Mouse (Mus musculus): ENCODE measurements at regions not wholly inside any gene's neighbourhood (a gene's known extent, or its start where the extent isn't known, plus 50 kb on each side); places are given as distances from the start of the nearest gene placed in this dataset.

DNA sequence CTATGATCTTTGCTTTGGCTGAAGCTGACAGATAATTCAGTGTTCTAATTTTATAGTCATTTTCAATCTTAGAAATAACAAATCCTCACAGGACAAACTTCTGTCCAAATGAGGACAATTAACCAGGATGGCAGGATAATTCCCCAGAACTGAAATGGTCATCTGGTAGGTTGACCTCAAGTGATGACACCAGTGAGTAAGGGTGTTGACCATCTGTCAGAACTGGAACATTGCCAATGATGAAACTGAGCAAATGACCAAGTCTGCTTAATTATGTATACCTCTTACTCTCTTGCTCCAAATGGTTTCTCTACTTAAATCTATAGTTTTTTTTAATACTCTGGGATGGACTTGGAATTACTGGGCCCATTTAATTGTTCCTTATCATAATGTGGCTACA lies 1336.9 kb upstream of the Tenm3 start:
- no peak for DNase-seq (ENCODE audit: extremely low spot score in 1 of 2, low spot score in 1 of 2)

DNA sequence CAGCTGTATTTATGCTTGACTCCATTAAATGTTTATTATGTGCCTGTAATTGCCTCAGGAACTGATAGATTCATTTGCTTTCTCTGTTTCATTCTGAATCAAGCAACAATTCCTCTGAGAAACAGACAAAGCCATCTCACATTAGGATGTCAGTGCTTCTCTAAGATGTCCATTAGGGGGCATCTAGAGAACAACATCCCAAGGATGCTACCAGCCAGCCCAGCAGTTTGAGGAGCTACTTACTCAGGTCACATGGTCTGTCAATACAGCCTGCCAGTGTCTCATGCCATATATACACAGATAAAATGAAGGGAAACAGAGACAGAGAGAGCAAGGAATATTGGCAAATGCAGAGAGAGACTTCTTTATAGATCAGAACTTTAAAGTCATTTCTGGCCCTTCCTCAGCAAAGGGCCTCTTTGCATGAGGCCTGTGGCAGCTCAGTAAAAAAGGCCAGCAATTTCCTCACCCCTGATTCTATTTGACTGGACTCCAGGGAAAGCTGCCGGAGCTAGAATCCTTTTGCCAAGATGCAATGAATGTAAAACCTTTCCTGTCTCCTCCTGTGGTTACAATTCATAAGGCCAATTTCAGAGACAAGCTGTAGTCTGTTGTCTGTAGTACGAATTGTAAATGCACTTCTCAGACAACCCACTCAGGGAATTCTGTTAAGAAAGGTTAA lies 1321.2 kb upstream of the Tenm3 start:
- no peak for DNase-seq (ENCODE audit: extremely low spot score in 1 of 2, low spot score in 1 of 2)

DNA sequence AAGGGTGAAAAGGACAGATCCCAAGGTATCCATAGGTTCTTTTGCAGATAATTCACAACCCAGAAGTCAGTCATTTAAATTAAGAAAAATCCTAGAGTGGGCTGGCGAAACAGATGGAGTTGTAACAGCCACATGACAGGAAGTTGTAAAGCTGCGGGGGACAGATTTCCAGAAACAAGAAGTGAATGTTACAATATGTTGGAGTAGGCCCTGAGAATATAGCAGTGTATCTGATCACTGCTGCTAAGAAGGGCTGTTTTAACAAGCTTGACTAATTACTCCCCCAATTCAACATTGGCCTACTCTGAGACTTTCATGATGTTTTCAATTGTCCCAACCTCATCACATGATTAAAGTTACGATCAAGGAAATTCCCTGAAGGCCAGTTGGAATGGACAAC lies 1317.3 kb upstream of the Tenm3 start:
- peak in 1 of 2 experiments; percentile 9 for DNase-seq (ENCODE audit: extremely low spot score in 1 of 2, low spot score in 1 of 2)

DNA sequence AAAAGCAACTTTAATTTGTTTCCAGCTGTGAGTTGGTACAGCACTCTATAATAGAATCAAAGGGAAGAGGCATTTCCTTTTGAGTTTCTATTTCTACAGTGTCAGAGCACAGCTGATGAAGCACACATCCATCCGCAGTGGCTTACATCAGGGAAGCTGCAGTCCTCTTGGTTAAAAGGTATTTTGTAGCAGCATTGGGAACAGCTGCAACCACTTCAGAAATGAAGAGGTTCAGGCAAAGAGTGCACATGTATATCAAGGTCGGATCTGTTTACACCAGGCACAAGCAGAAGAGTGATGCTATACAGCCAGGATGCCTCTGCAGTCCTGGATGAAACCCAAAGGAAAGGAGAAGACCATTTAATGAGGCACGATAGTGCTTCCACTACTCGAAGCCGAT lies 1316.6 kb upstream of the Tenm3 start:
- no peak for DNase-seq (ENCODE audit: extremely low spot score in 1 of 2, low spot score in 1 of 2)

DNA sequence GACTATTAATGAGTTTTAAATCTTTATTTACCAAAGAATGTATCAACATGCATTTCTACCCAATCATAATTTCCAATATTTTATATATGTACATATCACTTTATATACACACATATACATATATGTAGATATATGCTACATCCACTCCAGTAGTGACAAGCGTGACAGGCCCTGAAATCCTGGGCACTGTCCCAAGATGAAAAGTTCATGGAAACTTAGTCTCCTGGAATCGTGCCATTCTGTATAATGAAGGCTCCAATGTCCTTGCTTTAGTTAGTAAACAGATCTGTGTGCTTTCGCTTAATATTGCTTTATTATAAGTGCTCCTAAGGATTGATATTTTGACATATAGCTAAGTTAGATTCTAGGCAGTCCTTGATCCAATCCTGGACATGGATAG lies 1296.1 kb upstream of the Tenm3 start:
- no peak for DNase-seq (ENCODE audit: extremely low spot score in 1 of 2, low spot score in 1 of 2)

- DNase-seq (ENCODE audit: extremely low spot score in 1 of 2, low spot score in 1 of 2) = peak in 1 of 2 experiments; percentile 27
These were observed 1276.3 kb upstream of the Tenm3 start for GRCm38 (mm10) chr8:50120041-50120440.

DNA sequence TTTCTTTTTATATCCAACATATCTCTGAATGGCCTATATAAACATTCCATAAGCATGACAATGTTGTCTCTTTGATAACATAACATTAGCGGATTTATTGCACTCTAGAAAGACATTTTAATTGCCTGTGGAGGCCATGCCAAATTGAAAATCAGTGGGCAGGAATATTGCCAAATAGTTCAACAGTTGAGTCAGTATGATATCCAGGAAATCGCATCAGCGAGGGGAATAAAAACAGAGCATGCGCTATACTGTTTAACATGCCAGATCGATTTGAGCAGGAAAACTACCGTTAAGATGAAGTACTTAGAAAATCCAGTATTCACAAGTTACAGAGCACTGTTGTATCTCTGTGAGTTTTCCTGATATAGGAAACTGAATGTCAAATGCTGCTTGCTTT lies 1238.6 kb upstream of the Tenm3 start:
- DNase-seq (ENCODE audit: extremely low spot score in 1 of 2, low spot score in 1 of 2) = no peak

GRCm38 (mm10) chr8:50037096-50037495 lies 1193.3 kb upstream of the Tenm3 start:
- DNase-seq (ENCODE audit: extremely low spot score in 1 of 2, low spot score in 1 of 2) = no peak

DNA sequence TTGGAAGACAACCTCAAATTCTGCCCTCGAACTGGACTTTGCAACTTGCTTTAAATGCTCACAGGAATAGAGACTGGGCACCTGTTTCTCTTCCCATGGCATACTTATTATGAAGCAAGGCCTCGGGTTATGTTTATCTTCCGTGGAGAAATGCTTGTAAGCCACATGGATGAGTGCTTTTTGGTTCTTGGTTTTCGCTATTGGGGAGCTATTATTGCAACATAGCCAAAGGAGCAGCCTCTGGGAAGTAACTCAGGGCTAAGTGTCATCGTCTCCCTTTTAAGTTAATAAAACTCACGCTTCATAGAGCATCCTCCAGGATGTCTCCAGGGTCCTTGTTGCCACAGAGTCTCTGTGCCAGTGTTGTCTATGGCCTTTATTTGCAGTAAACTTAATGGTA lies 1183.8 kb upstream of the Tenm3 start:
- DNase-seq (ENCODE audit: extremely low spot score in 1 of 2, low spot score in 1 of 2) = no peak

GRCm38 (mm10) chr8:50007546-50007945 lies 1163.8 kb upstream of the Tenm3 start:
- no peak for DNase-seq (ENCODE audit: extremely low spot score in 1 of 2, low spot score in 1 of 2)

GRCm38 (mm10) chr8:50004254-50004653 lies 1160.5 kb upstream of the Tenm3 start:
- DNase-seq (ENCODE audit: extremely low spot score in 1 of 2, low spot score in 1 of 2) = no peak

DNA sequence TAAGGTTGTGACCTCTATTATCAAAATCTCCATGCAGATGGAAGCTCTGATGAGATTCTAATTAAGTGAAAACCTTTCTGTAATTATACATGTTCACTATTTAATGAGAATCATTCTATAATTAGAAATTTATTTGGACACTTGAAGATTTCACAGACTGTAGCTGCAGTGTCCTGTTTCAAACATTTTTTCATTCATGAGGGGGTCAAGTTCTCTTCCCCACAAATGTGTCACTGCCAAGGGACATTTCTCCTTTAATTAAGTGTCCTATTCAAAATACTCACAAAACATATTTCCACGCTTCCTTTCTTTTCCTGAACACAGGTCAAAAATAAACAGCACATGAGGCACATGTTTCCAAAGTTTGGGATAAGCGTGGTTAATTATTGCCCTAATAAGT lies 1159.9 kb upstream of the Tenm3 start:
- no peak for DNase-seq (ENCODE audit: extremely low spot score in 1 of 2, low spot score in 1 of 2)

- DNase-seq (ENCODE audit: extremely low spot score in 1 of 2, low spot score in 1 of 2) = no peak
These were observed 1154.7 kb upstream of the Tenm3 start for GRCm38 (mm10) chr8:49998281-49999037.
